In the genomic region with DNA sequence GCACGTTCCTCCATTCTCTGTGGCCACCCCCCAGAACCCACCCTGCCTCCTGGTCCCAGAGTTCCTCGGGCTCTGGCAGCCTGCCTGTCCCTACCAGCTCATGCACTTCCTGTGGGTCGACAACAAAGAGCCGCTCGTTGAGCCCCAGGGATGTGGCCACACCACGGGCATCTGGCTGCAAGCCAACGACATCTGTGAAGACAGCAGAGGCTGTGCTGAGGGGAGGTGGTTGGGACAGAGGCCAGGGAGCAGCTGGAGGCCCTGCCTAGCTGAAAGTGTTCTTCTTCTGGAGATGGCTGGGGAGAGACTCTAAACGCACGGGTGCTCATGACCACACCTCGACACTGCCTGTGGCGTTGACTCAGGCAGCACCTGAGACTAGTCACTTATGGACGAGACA, we compare ENCODE assay signal across 8 mouse cellular contexts. TPM values are rescaled to one million over a fixed set of nuclear protein-coding genes. Genes with fewer than 3 reads are reported as not detected.
DNase-seq lines count a peak whose midpoint lies in the region; ATAC-seq and TF ChIP-seq lines count a peak whose summit lies in the region.

No protein-coding gene starts in this region.

- TF ChIP-seq EP300 in liver, postnatal 0 days (IDR thresholded peaks at IDR 0.05; ENCODE audit: low read depth), result no peak

- H3K36me3 ChIP-seq in liver, postnatal 0 days (replicated peaks; ENCODE audit: insufficient read depth, low read length), result no peaks in the 10 kb centered on the region
- H3K36me3 ChIP-seq in liver, embryonic 11.5 days (ENCODE audit: control insufficient read depth, insufficient read depth, low read length), result no peaks in the 10 kb centered on the region; the same call in 1 of the 2 replicates
- H3K36me3 ChIP-seq in embryonic facial prominence, embryonic 10.5 days (replicated peaks), result no peaks in the 10 kb centered on the region
- H3K36me3 ChIP-seq in heart, embryonic 13.5 days, result peaks cover 54% of the 10 kb centered on the region
- no peaks in the 10 kb centered on the region for H3K36me3 ChIP-seq in neural tube, embryonic 13.5 days

- peak overlapping the region; percentile 44; the same call in 1 of the 2 replicates for H3K27ac ChIP-seq in liver, postnatal 0 days (ENCODE audit: low read depth)
- no peak overlapping the region for H3K27ac ChIP-seq in liver, embryonic 11.5 days (ENCODE audit: low read depth, low read length)
- H3K27ac ChIP-seq in embryonic facial prominence, embryonic 10.5 days (replicated peaks), result peak overlapping the region; percentile 54; the same call in 1 of the 2 replicates
- H3K27ac ChIP-seq in heart, embryonic 13.5 days (replicated peaks), result peak overlapping the region; percentile 75
- peak overlapping the region; percentile 83 for H3K27ac ChIP-seq in neural tube, embryonic 13.5 days (replicated peaks)

- no peak overlapping the region for H3K4me3 ChIP-seq in liver, postnatal 0 days (ENCODE audit: low read depth, low read length)
- H3K4me3 ChIP-seq in liver, embryonic 11.5 days (ENCODE audit: low read depth, low read length), result no peak overlapping the region
- H3K4me3 ChIP-seq in embryonic facial prominence, embryonic 10.5 days, result no peak overlapping the region
- H3K4me3 ChIP-seq in heart, embryonic 13.5 days, result no peak overlapping the region
- no peak overlapping the region for H3K4me3 ChIP-seq in neural tube, embryonic 13.5 days

- H3K9ac ChIP-seq in liver, postnatal 0 days (replicated peaks), result no peak overlapping the region
- no peak overlapping the region for H3K9ac ChIP-seq in liver, embryonic 11.5 days (ENCODE audit: low read depth, low read length)
- peak overlapping the region; percentile 25 for H3K9ac ChIP-seq in heart, embryonic 13.5 days
- peak overlapping the region; percentile 17; the same call in 1 of the 2 replicates for H3K9ac ChIP-seq in neural tube, embryonic 13.5 days

- no peaks in the 10 kb centered on the region for H3K27me3 ChIP-seq in liver, postnatal 0 days (ENCODE audit: insufficient read depth, low read length)
- H3K27me3 ChIP-seq in liver, embryonic 11.5 days (replicated peaks; ENCODE audit: control insufficient read depth, insufficient read depth, low read length), result no peaks in the 10 kb centered on the region
- H3K27me3 ChIP-seq in embryonic facial prominence, embryonic 10.5 days (replicated peaks; ENCODE audit: low read depth, poor library complexity, severe bottlenecking), result no peaks in the 10 kb centered on the region
- no peaks in the 10 kb centered on the region for H3K27me3 ChIP-seq in heart, embryonic 13.5 days (replicated peaks)
- H3K27me3 ChIP-seq in neural tube, embryonic 13.5 days, result no peaks in the 10 kb centered on the region

- DNase-seq in liver, postnatal 0 days, result peak; percentile 83
- DNase-seq in liver, embryonic 11.5 days (ENCODE audit: low spot score), result no peak
- DNase-seq in embryonic facial prominence, embryonic 10.5 days (ENCODE audit: low spot score), result no peak
- peak; percentile 91 for DNase-seq in kidney, postnatal 14 days
- DNase-seq in lung, adult 18-20 months, result peak; percentile 88 to 92
- DNase-seq in testis, postnatal 10 days (ENCODE audit: low spot score), result peak; percentile 85

- H3K4me2 ChIP-seq in liver, postnatal 0 days (ENCODE audit: low read depth, low read length), result no peak overlapping the region
- no peak overlapping the region for H3K4me2 ChIP-seq in liver, embryonic 11.5 days
- H3K4me2 ChIP-seq in heart, embryonic 13.5 days, result peak overlapping the region; percentile 12
- H3K4me2 ChIP-seq in neural tube, embryonic 13.5 days, result peak overlapping the region; percentile 14; the same call in 1 of the 2 replicates

- 19% methylated on average over 12 of the region's 12 CpGs for WGBS in liver, postnatal 0 days (ENCODE audit: insufficient replicate concordance)
- WGBS in liver, embryonic 11.5 days, result 51% methylated on average over 12 of the region's 12 CpGs
- WGBS in embryonic facial prominence, embryonic 10.5 days, result 56% methylated on average over 12 of the region's 12 CpGs
- 10% methylated on average over 12 of the region's 12 CpGs for WGBS in heart, embryonic 13.5 days
- 23% methylated on average over 12 of the region's 12 CpGs for WGBS in neural tube, embryonic 13.5 days

- no peaks in the 10 kb centered on the region for H3K9me3 ChIP-seq in liver, postnatal 0 days (ENCODE audit: low read length)
- H3K9me3 ChIP-seq in liver, embryonic 11.5 days (ENCODE audit: control insufficient read depth, low read length), result no peaks in the 10 kb centered on the region
- no peaks in the 10 kb centered on the region for H3K9me3 ChIP-seq in embryonic facial prominence, embryonic 10.5 days
- no peaks in the 10 kb centered on the region for H3K9me3 ChIP-seq in heart, embryonic 13.5 days
- H3K9me3 ChIP-seq in neural tube, embryonic 13.5 days, result no peaks in the 10 kb centered on the region

- H3K4me1 ChIP-seq in liver, postnatal 0 days (ENCODE audit: insufficient read depth), result peaks cover 21% of the 10 kb centered on the region
- peaks cover 14% of the 10 kb centered on the region for H3K4me1 ChIP-seq in liver, embryonic 11.5 days (replicated peaks; ENCODE audit: control insufficient read depth, insufficient read depth, low read length)
- peaks cover 34% of the 10 kb centered on the region for H3K4me1 ChIP-seq in embryonic facial prominence, embryonic 10.5 days
- peaks cover 79% of the 10 kb centered on the region for H3K4me1 ChIP-seq in heart, embryonic 13.5 days
- peaks cover 55% of the 10 kb centered on the region for H3K4me1 ChIP-seq in neural tube, embryonic 13.5 days (replicated peaks)

- TF ChIP-seq CTCF in liver, postnatal 0 days (IDR thresholded peaks at IDR 0.05; ENCODE audit: low read depth), result no peak

- peak; percentile 69 for ATAC-seq in liver, postnatal 0 days
- no peak for ATAC-seq in liver, embryonic 11.5 days (replicated peaks; ENCODE audit: low FRiP score)
- peak; percentile 48 for ATAC-seq in heart, embryonic 13.5 days (ENCODE audit: extremely low read depth, insufficient number of reproducible peaks, low FRiP score, low TSS enrichment)
- peak; percentile 90 for ATAC-seq in neural tube, embryonic 13.5 days (ENCODE audit: low read depth)

RNA-seq across cellular contexts. Expression of a gene that starts 17.1 kb away (rescaled TPM):
- polyA plus RNA-seq in liver, postnatal 0 days (2015; fragmentation: Nextera tagmentation; extraction: Ambion mirVana), result 1.5 and 1.9 TPM in 2 replicates
- polyA plus RNA-seq in liver, embryonic 11.5 days (2014; fragmentation: Nextera tagmentation; extraction: Ambion mirVana), result 4.1 and 4.5 TPM in 2 replicates
- 5.5 and 5.9 TPM in 2 replicates for polyA plus RNA-seq in embryonic facial prominence, embryonic 10.5 days (2016; fragmentation: Nextera tagmentation; extraction: Ambion mirVana)
- 22.1 and 25.4 TPM in 2 replicates for polyA plus RNA-seq in heart, embryonic 13.5 days (2015; fragmentation: Nextera tagmentation; extraction: Ambion mirVana)
- polyA plus RNA-seq in neural tube, embryonic 13.5 days (2015; fragmentation: Nextera tagmentation; extraction: Ambion mirVana), result 10.8 and 12.0 TPM in 2 replicates

RNA-seq across cellular contexts. Expression of a gene that starts 19.6 kb away (rescaled TPM):
- polyA plus RNA-seq in liver, postnatal 0 days (2015; fragmentation: Nextera tagmentation; extraction: Ambion mirVana), result 0.66 and 0.82 TPM in 2 replicates
- polyA plus RNA-seq in liver, embryonic 11.5 days (2014; fragmentation: Nextera tagmentation; extraction: Ambion mirVana), result not detected in 2 replicates
- polyA plus RNA-seq in embryonic facial prominence, embryonic 10.5 days (2016; fragmentation: Nextera tagmentation; extraction: Ambion mirVana), result 0.06 TPM in 1 of 2 replicates, not detected in the other
- 0.23 and 0.45 TPM in 2 replicates for polyA plus RNA-seq in heart, embryonic 13.5 days (2015; fragmentation: Nextera tagmentation; extraction: Ambion mirVana)
- 0.25 and 0.29 TPM in 2 replicates for polyA plus RNA-seq in neural tube, embryonic 13.5 days (2015; fragmentation: Nextera tagmentation; extraction: Ambion mirVana)

RNA-seq across cellular contexts. Expression of a gene that starts 27.6 kb away (rescaled TPM):
- polyA plus RNA-seq in liver, postnatal 0 days (2015; fragmentation: Nextera tagmentation; extraction: Ambion mirVana), result 59.0 and 61.1 TPM in 2 replicates
- polyA plus RNA-seq in liver, embryonic 11.5 days (2014; fragmentation: Nextera tagmentation; extraction: Ambion mirVana), result 55.0 and 62.1 TPM in 2 replicates
- polyA plus RNA-seq in embryonic facial prominence, embryonic 10.5 days (2016; fragmentation: Nextera tagmentation; extraction: Ambion mirVana), result 17.8 and 18.9 TPM in 2 replicates
- 70.2 and 70.8 TPM in 2 replicates for polyA plus RNA-seq in heart, embryonic 13.5 days (2015; fragmentation: Nextera tagmentation; extraction: Ambion mirVana)
- polyA plus RNA-seq in neural tube, embryonic 13.5 days (2015; fragmentation: Nextera tagmentation; extraction: Ambion mirVana), result 54.5 and 66.0 TPM in 2 replicates

RNA-seq across cellular contexts. Expression of a gene that starts 45.1 kb away (rescaled TPM):
- polyA plus RNA-seq in liver, postnatal 0 days (2015; fragmentation: Nextera tagmentation; extraction: Ambion mirVana), result 6.7 and 7.8 TPM in 2 replicates
- 35.5 and 41.4 TPM in 2 replicates for polyA plus RNA-seq in liver, embryonic 11.5 days (2014; fragmentation: Nextera tagmentation; extraction: Ambion mirVana)
- polyA plus RNA-seq in embryonic facial prominence, embryonic 10.5 days (2016; fragmentation: Nextera tagmentation; extraction: Ambion mirVana), result 38.8 and 40.2 TPM in 2 replicates
- 17.9 and 18.5 TPM in 2 replicates for polyA plus RNA-seq in heart, embryonic 13.5 days (2015; fragmentation: Nextera tagmentation; extraction: Ambion mirVana)
- polyA plus RNA-seq in neural tube, embryonic 13.5 days (2015; fragmentation: Nextera tagmentation; extraction: Ambion mirVana), result 31.1 and 32.7 TPM in 2 replicates

Comparison
In these comparisons a context has a peak if more than half of its experiments do, and no peak if none do; other contexts are left out.
1. DNase-seq: peak in liver, postnatal 0 days (single experiment), kidney, postnatal 14 days (single experiment), lung, adult 18-20 months (2 of 2) and testis, postnatal 10 days (single experiment); none in liver, embryonic 11.5 days (single experiment) and embryonic facial prominence, embryonic 10.5 days (single experiment).
2. H3K4me2 ChIP-seq: peak in heart, embryonic 13.5 days (single experiment) and neural tube, embryonic 13.5 days (single experiment); none in liver, postnatal 0 days (single experiment) and liver, embryonic 11.5 days (single experiment).
3. H3K9ac ChIP-seq: peak in heart, embryonic 13.5 days (single experiment) and neural tube, embryonic 13.5 days (single experiment); none in liver, postnatal 0 days (single experiment) and liver, embryonic 11.5 days (single experiment).